Mouse (Mus musculus) telencephalon, adult 2 months (tissue): Measurements from ENCODE around the gene Fam174b.

Experiments used
- DNase-seq: peaks from one replicate; pipeline ENCODE4 v3.0.0-alpha.2; 2011; ENCODE audit warnings: low read depth, low spot score

Fam174b gene

GRCm38 (mm10) chr7:73813887-73814286 is 73.8 kb downstream of the Fam174b start:
- DNase-seq = no peak

- no peak for DNase-seq
These were observed 74.4 kb downstream of the Fam174b start for GRCm38 (mm10) chr7:73814454-73814853.

GRCm38 (mm10) chr7:73816255-73816996 is 76.3 kb downstream of the Fam174b start:
- no peak for DNase-seq

GRCm38 (mm10) chr7:73819366-73819765 is 79.3 kb downstream of the Fam174b start:
- DNase-seq = no peak
